Mouse (Mus musculus) neural tube, embryonic 14.5 days (tissue): ENCODE measurements around the gene Cdk9. TPM values are rescaled to one million over a fixed set of nuclear protein-coding genes. Genes with fewer than 3 reads are reported as not detected.

Source experiments
- microRNA counts: library from miRNA; unstranded; fragments of <30 nt; microRNA quantifications from one replicate; lab custom pipeline; 2016
- microRNA-seq: library from miRNA; unstranded; fragments of <30 nt; microRNA quantifications from one replicate; pipeline ENCODE4, GENCODE M21; 2016
- polyA plus RNA-seq: library from polyadenylated mRNA; unstranded; fragments of >200 nt; fragmentation: Nextera tagmentation; extraction: Ambion mirVana; gene quantifications from 2 replicates; pipeline ENCODE4 v1.2.1, GENCODE M21; 2014

Gene Cdk9
- polyA plus RNA-seq, 1 experiment from 2014 or later, result 57.5 TPM

MicroRNA genes within 50 kb of the gene (microRNA counts, 519-probe panel; counts per million panel counts)
- microRNA mmu-miR-2861 (lab: Ali Mortazavi, UCI), result not detected

Small RNAs within 50 kb of the gene (microRNA-seq; reads per million reads assigned to microRNA genes)
- gene Gm47291, result not detected
- gene Mir2861, result not detected
- gene Mir3960, result not detected
- not detected for gene Mir8093

Other genes with a start within 250 kb of the Cdk9 start
- 6.7 and 7.3 TPM in 2 replicates for gene Fam102a, start 177.7 kb downstream of the Cdk9 start, polyA plus RNA-seq
- 143 and 157 TPM in 2 replicates for gene Dpm2, start 142.2 kb downstream of the Cdk9 start, polyA plus RNA-seq
- gene Pip5kl1, start 138.3 kb downstream of the Cdk9 start, polyA plus RNA-seq, result 12.4 and 17.1 TPM in 2 replicates
- 0.98 and 1.2 TPM in 2 replicates for gene 9430097D07Rik, start 137.4 kb downstream of the Cdk9 start, polyA plus RNA-seq
- gene St6galnac4, start 126.0 kb downstream of the Cdk9 start, polyA plus RNA-seq, result 30.4 and 35.1 TPM in 2 replicates
- 5.2 and 5.4 TPM in 2 replicates for gene St6galnac6, start 113.4 kb downstream of the Cdk9 start, polyA plus RNA-seq
- 78.6 and 85.0 TPM in 2 replicates for gene Ak1, start 91.3 kb downstream of the Cdk9 start, polyA plus RNA-seq
- gene Eng, start 66.5 kb downstream of the Cdk9 start, polyA plus RNA-seq, result 13.0 and 22.9 TPM in 2 replicates
- gene Fpgs, start 8.9 kb downstream of the Cdk9 start, polyA plus RNA-seq, result 14.6 and 15.3 TPM in 2 replicates
- 41.2 and 51.2 TPM in 2 replicates for gene Sh2d3c, start 8.0 kb upstream of the Cdk9 start, polyA plus RNA-seq
- gene 6330409D20Rik, start 27.9 kb upstream of the Cdk9 start, polyA plus RNA-seq, result 3.9 TPM in 2 replicates
- gene Tor2a, start 44.2 kb upstream of the Cdk9 start, polyA plus RNA-seq, result 56.0 and 57.6 TPM in 2 replicates
- 0.36 and 0.82 TPM in 2 replicates for gene Ttc16, start 62.6 kb upstream of the Cdk9 start, polyA plus RNA-seq
- gene Ptrh1, start 62.7 kb upstream of the Cdk9 start, polyA plus RNA-seq, result 3.7 and 4.8 TPM in 2 replicates
- gene Cfap157, start 71.4 kb upstream of the Cdk9 start, polyA plus RNA-seq, result 0.48 TPM in 2 replicates
- 290 and 312 TPM in 2 replicates for gene Stxbp1, start 134.2 kb upstream of the Cdk9 start, polyA plus RNA-seq
- gene Fam129b, start 163.0 kb upstream of the Cdk9 start, polyA plus RNA-seq, result 11.8 and 18.3 TPM in 2 replicates
- gene Rpl12, start 248.5 kb upstream of the Cdk9 start, polyA plus RNA-seq, result 99.4 and 113 TPM in 2 replicates
- gene Lrsam1, start 248.5 kb upstream of the Cdk9 start, polyA plus RNA-seq, result 19.3 and 22.8 TPM in 2 replicates